Mouse (Mus musculus) embryonic fibroblast, embryonic 13.5 days (primary cell): ENCODE data around the gene Sf3b1.

ENCODE experiments used
- CTCF ChIP-seq: IDR thresholded peaks from 2 replicates; pipeline ENCODE4 v1.5.1; 2011; ENCODE audit warnings: mild to moderate bottlenecking, control low read depth, low read length, moderate library complexity, borderline replicate concordance; ENCODE audit not compliant: insufficient read depth
- POLR2A ChIP-seq: IDR thresholded peaks from 2 replicates; pipeline ENCODE4 v1.6.1; 2011; ENCODE audit warnings: low read depth, mild to moderate bottlenecking, control low read depth, low read length, moderate library complexity

DNA sequence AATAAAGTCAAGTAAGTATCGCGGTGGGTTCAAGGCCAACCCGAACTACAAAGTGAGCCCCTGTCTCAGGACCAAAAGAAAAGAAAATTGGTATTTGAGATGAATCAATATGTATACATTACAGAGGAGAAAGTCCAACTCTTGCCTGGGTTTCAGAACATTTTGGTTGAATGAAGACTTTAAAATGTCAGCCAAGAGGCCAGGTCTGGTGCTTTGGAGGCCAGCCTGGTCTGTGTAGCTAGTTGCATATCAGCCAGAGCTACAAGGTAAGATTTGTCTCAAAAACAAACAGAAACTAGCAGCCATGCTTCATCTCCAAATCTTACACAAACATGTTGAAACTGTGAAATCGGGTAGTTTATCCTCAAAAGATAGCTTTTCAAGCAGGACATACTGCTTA, 26.3 kb upstream of the Sf3b1 start:
- TF ChIP-seq CTCF: no peak
- TF ChIP-seq POLR2A: no peak
